Mouse (Mus musculus) kidney, postnatal 25 days (tissue): ENCODE measurements around the gene Ltbp3.
A peak's percentile ranks its signal among the peaks of the same experiment; 100 is the strongest.

Experiments used
- DNase-seq, 2 experiments: peaks; one replicate each; pipeline ENCODE4 v3.0.0; 2021; ENCODE audit warnings: mixed read lengths in 2 of 2

Gene Ltbp3

GRCm38 (mm10) chr19:5806809-5807205, 66.1 kb downstream of the Ltbp3 start:
- DNase-seq: peak in 1 of 2 experiments; percentile 67

- DNase-seq: no peak
Observed at GRCm38 (mm10) chr19:5807740-5808139, 67.0 kb downstream of the Ltbp3 start.
